Mouse (Mus musculus) G1E (cell line): ENCODE results near the gene Prkcsh.

ENCODE experiments used
- CTCF ChIP-seq: IDR thresholded peaks from 2 replicates; pipeline ENCODE4 v1.5.1; 2012; ENCODE audit warnings: low read depth, low read length, inconsistent platforms, mixed read lengths
- GATA1 ChIP-seq: IDR thresholded peaks from 2 replicates; pipeline ENCODE4 v1.6.1; 2012; ENCODE audit warnings: borderline replicate concordance, low read length, inconsistent platforms, mixed read lengths

GRCm38 (mm10) chr9:22011055-22011454 is 8.4 kb downstream of the Prkcsh start:
- TF ChIP-seq CTCF (no peak), GATA1 (no peak)
